Mouse (Mus musculus): ENCODE measurements at regions not wholly inside any gene's neighbourhood (a gene's known extent, or its start where the extent isn't known, plus 50 kb on each side); places are given as distances from the start of the nearest gene placed in this dataset.
"Not testable (repeated sequence)": the region's sequence is repeated elsewhere in the genome, so short reads cannot be mapped to it uniquely, and the experiment has no call there.

GRCm38 (mm10) chr12:10554701-10555100 lies 164.1 kb downstream of the Rdh14 start:
- H3K4me2 ChIP-seq; H3K4me1 ChIP-seq (ENCODE audit: control insufficient read depth, insufficient read depth, low read length); H3K9ac ChIP-seq (ENCODE audit: low read length); H3K27ac ChIP-seq (ENCODE audit: low read depth, low read length); H3K9me3 ChIP-seq (ENCODE audit: control insufficient read depth, low read length); H3K4me3 ChIP-seq (ENCODE audit: low read depth, low read length); ATAC-seq (ENCODE audit: low FRiP score); DNase-seq (ENCODE audit: low spot score, missing footprints); H3K27me3 ChIP-seq (ENCODE audit: control insufficient read depth, insufficient read depth, low read length); H3K36me3 ChIP-seq (ENCODE audit: control insufficient read depth, insufficient read depth, low read length): not testable (repeated sequence)
- 74% methylated on average over 1 of the region's 1 CpGs for WGBS

- Histone ChIP-seq H3K36me3 (ENCODE audit: control insufficient read depth, insufficient read depth, low read length) (no peaks in the 10 kb centered on the region), H3K4me1 (ENCODE audit: control insufficient read depth, insufficient read depth, low read length) (no peaks in the 10 kb centered on the region), H3K4me3 (ENCODE audit: low read depth, low read length) (no peak overlapping the region), H3K27me3 (ENCODE audit: control insufficient read depth, insufficient read depth, low read length) (no peaks in the 10 kb centered on the region), H3K9ac (ENCODE audit: low read length) (no peak overlapping the region), H3K4me2 (no peak overlapping the region), H3K27ac (ENCODE audit: low read depth, low read length) (no peak overlapping the region), H3K9me3 (ENCODE audit: control insufficient read depth, low read length) (no peaks in the 10 kb centered on the region)
- 66% methylated on average over 1 of the region's 1 CpGs for WGBS
- DNase-seq (ENCODE audit: low spot score, missing footprints) = no peak
- ATAC-seq (ENCODE audit: low FRiP score) = no peak
Measured at GRCm38 (mm10) chr12:10562966-10563365, 172.4 kb downstream of the Rdh14 start.

DNA sequence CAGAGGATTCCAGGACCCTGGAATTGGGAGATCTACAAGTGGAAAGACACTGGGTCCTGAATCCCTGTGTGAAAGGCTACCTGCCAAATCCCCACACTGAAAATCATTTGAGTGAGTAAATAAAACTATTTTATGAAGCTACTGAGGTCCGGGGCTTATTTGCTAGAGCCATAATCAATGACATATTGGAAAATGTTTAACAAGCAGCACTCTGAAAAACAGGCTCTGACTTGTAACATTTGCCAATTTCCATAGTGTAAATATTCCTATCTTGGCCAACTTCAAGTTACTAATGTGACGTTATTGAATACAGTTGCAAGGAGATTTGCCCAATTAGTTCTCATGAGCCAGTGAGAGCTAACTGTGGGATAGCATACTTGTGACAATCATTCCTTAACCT lies 177.3 kb downstream of the Rdh14 start:
- Histone ChIP-seq H3K9ac (ENCODE audit: low read length) (no peak overlapping the region), H3K27me3 (ENCODE audit: control insufficient read depth, insufficient read depth, low read length) (no peaks in the 10 kb centered on the region), H3K4me3 (ENCODE audit: low read depth, low read length) (no peak overlapping the region), H3K36me3 (ENCODE audit: control insufficient read depth, insufficient read depth, low read length) (no peaks in the 10 kb centered on the region), H3K9me3 (ENCODE audit: control insufficient read depth, low read length) (no peaks in the 10 kb centered on the region), H3K4me2 (no peak overlapping the region), H3K27ac (ENCODE audit: low read depth, low read length) (no peak overlapping the region), H3K4me1 (ENCODE audit: control insufficient read depth, insufficient read depth, low read length) (no peaks in the 10 kb centered on the region)
- DNase-seq (ENCODE audit: low spot score, missing footprints) (no peak), ATAC-seq (ENCODE audit: low FRiP score) (no peak)
- 93% methylated on average over 2 of the region's 2 CpGs for WGBS

DNA sequence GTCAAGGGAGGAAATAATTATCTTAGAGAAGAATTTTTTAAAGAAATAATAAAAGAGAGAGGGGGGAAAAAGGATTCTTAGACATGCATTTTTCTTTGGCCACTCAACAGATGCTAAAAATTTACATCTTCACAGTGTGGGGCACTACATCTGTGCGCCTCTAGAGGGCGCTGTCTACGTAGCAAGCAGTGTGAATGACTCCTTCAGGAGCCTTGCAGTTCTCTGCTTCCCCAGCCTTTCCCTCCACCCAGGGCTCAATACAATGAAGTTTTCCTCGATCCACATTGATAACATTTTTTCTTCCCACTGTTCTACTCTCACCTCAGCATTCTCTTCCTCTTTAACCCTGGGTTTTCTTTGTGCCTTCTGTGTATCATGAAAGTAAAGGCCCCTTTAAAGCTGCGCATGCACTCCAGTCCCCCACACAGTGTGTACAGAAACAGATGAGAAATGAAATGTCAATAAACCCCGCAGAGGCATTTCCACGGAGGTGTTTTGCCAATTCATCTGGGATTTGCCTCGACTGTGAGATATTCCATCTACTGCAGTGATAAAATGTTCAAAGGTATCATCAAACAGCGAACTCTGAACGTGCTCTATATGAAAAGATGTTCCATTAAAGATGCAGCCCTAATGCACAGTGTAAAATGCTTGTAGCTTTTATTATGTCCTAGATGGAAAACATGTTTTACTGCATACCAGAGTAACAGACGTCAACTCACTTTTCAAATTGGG lies 181.2 kb downstream of the Rdh14 start:
- H3K4me3 ChIP-seq (ENCODE audit: low read depth, low read length) = no peak overlapping the region
- 62% methylated on average over 11 of the region's 11 CpGs for WGBS
- no peak overlapping the region for H3K4me2 ChIP-seq
- no peak for ATAC-seq (ENCODE audit: low FRiP score)
- H3K9me3 ChIP-seq (ENCODE audit: control insufficient read depth, low read length) = no peaks in the 10 kb centered on the region
- H3K4me1 ChIP-seq (ENCODE audit: control insufficient read depth, insufficient read depth, low read length) = no peaks in the 10 kb centered on the region
- H3K27me3 ChIP-seq (ENCODE audit: control insufficient read depth, insufficient read depth, low read length) = no peaks in the 10 kb centered on the region
- H3K36me3 ChIP-seq (ENCODE audit: control insufficient read depth, insufficient read depth, low read length) = no peaks in the 10 kb centered on the region
- no peak overlapping the region for H3K27ac ChIP-seq (ENCODE audit: low read depth, low read length)
- no peak for DNase-seq (ENCODE audit: low spot score, missing footprints)
- no peak overlapping the region for H3K9ac ChIP-seq (ENCODE audit: low read length)

DNA sequence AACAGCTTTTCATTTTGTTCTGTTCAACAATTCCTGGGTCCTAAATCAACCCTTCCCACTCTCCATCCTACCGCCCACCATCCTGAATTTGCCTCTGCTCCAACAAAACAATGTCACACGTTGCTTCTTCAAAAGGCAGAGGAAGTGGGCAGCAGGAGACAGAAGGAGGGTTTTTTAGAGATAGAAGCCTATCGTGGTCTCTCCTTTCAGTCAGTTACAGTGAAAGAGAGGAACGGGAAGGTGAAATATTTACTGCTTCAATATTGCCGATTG lies 181.7 kb downstream of the Rdh14 start:
- 71% methylated on average over 5 of the region's 5 CpGs for WGBS
- ATAC-seq (ENCODE audit: low FRiP score) (no peak), DNase-seq (ENCODE audit: low spot score, missing footprints) (no peak)
- H3K27ac ChIP-seq (ENCODE audit: low read depth, low read length) = no peak overlapping the region
- H3K36me3 ChIP-seq (ENCODE audit: control insufficient read depth, insufficient read depth, low read length) = no peaks in the 10 kb centered on the region
- no peaks in the 10 kb centered on the region for H3K9me3 ChIP-seq (ENCODE audit: control insufficient read depth, low read length)
- H3K9ac ChIP-seq (ENCODE audit: low read length) = no peak overlapping the region
- no peaks in the 10 kb centered on the region for H3K27me3 ChIP-seq (ENCODE audit: control insufficient read depth, insufficient read depth, low read length)
- H3K4me2 ChIP-seq = no peak overlapping the region
- H3K4me1 ChIP-seq (ENCODE audit: control insufficient read depth, insufficient read depth, low read length) = no peaks in the 10 kb centered on the region
- no peak overlapping the region for H3K4me3 ChIP-seq (ENCODE audit: low read depth, low read length)

DNA sequence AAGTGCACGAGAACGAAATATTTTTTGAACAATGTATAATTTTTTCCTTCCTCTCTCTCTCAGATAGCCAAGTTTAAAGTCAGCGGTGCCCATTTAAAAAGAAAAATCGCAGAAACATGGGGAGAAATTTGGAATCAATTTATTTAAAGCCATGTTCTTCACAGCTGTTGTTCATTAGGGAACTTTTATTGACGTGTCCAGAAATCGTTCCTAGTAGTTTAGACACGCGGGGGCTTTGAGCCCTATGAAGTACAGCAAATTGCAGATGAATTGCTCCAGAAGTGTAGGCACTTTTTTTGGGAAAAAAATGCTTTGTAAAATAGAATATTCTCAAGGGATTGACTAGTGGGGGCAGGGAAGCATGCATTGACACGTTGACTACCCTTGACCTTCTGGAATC lies 182.8 kb downstream of the Rdh14 start:
- ATAC-seq (ENCODE audit: low FRiP score) (no peak), DNase-seq (ENCODE audit: low spot score, missing footprints) (no peak)
- H3K9ac ChIP-seq (ENCODE audit: low read length) = no peak overlapping the region
- H3K36me3 ChIP-seq (ENCODE audit: control insufficient read depth, insufficient read depth, low read length) = no peaks in the 10 kb centered on the region
- H3K27ac ChIP-seq (ENCODE audit: low read depth, low read length) = no peak overlapping the region
- no peak overlapping the region for H3K4me3 ChIP-seq (ENCODE audit: low read depth, low read length)
- H3K9me3 ChIP-seq (ENCODE audit: control insufficient read depth, low read length) = no peaks in the 10 kb centered on the region
- H3K4me1 ChIP-seq (ENCODE audit: control insufficient read depth, insufficient read depth, low read length) = no peaks in the 10 kb centered on the region
- H3K27me3 ChIP-seq (ENCODE audit: control insufficient read depth, insufficient read depth, low read length) = no peaks in the 10 kb centered on the region
- 81% methylated on average over 9 of the region's 9 CpGs for WGBS
- H3K4me2 ChIP-seq = no peak overlapping the region

DNA sequence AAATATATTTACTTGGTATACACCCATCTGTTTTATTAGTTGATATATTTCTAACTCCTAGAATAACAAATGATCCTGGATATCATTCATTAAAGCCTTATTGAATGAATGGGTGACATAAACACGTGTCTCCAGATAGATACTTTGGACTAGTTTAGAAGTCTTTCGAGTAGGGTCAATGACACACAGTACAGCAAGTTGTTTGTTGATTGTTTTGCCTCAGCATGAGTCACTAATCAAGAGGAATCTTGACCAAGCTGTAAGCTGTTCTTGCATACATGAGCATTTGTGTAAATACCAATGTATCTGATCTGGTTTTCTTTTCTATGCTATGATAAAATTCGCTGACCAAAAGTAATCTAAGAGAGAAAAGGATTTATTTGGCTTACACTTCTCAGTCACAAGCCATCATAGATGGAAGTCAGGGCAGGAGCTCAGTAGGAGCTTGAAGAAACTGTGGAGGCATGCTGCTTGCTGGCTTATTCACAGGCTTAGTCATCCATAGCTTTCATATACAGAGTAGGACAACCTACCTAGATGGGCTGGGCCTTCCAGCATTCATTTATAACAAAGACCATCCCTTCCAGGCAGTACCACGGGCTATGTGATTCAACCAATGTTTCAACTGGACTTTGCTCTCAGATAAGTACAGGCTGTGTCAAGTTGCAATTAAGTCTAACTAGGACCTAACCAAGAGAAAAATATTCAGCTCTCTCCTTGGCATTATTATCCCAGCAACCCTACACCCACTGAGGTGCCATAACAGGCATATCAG lies 192.5 kb downstream of the Rdh14 start:
- ATAC-seq (ENCODE audit: low FRiP score) = no peak
- Histone ChIP-seq H3K27ac (ENCODE audit: low read depth, low read length) (no peak overlapping the region), H3K9ac (ENCODE audit: low read length) (no peak overlapping the region), H3K4me2 (no peak overlapping the region), H3K36me3 (ENCODE audit: control insufficient read depth, insufficient read depth, low read length) (no peaks in the 10 kb centered on the region), H3K4me1 (ENCODE audit: control insufficient read depth, insufficient read depth, low read length) (no peaks in the 10 kb centered on the region), H3K9me3 (ENCODE audit: control insufficient read depth, low read length) (no peaks in the 10 kb centered on the region), H3K27me3 (ENCODE audit: control insufficient read depth, insufficient read depth, low read length) (no peaks in the 10 kb centered on the region), H3K4me3 (ENCODE audit: low read depth, low read length) (no peak overlapping the region)
- no peak for DNase-seq (ENCODE audit: low spot score, missing footprints)
- WGBS = 78% methylated on average over 4 of the region's 4 CpGs

- no peak for ATAC-seq (ENCODE audit: low FRiP score)
- Histone ChIP-seq H3K27ac (ENCODE audit: low read depth, low read length) (no peak overlapping the region), H3K4me3 (ENCODE audit: low read depth, low read length) (no peak overlapping the region), H3K4me2 (no peak overlapping the region), H3K9me3 (ENCODE audit: control insufficient read depth, low read length) (no peaks in the 10 kb centered on the region), H3K4me1 (ENCODE audit: control insufficient read depth, insufficient read depth, low read length) (no peaks in the 10 kb centered on the region), H3K36me3 (ENCODE audit: control insufficient read depth, insufficient read depth, low read length) (no peaks in the 10 kb centered on the region), H3K9ac (ENCODE audit: low read length) (no peak overlapping the region), H3K27me3 (ENCODE audit: control insufficient read depth, insufficient read depth, low read length) (no peaks in the 10 kb centered on the region)
- no peak for DNase-seq (ENCODE audit: low spot score, missing footprints)
- WGBS = 73% methylated on average over 7 of the region's 7 CpGs
Measured at GRCm38 (mm10) chr12:10584026-10584425, 193.5 kb downstream of the Rdh14 start.

- H3K27ac ChIP-seq (ENCODE audit: low read depth, low read length) = no peak overlapping the region
- ATAC-seq (ENCODE audit: low FRiP score) = peak; percentile 85
- no peak overlapping the region for H3K4me2 ChIP-seq
- H3K36me3 ChIP-seq (ENCODE audit: control insufficient read depth, insufficient read depth, low read length) = no peaks in the 10 kb centered on the region
- no peak overlapping the region for H3K9ac ChIP-seq (ENCODE audit: low read length)
- H3K4me1 ChIP-seq (ENCODE audit: control insufficient read depth, insufficient read depth, low read length) = no peaks in the 10 kb centered on the region
- no peaks in the 10 kb centered on the region for H3K27me3 ChIP-seq (ENCODE audit: control insufficient read depth, insufficient read depth, low read length)
- no peak overlapping the region for H3K4me3 ChIP-seq (ENCODE audit: low read depth, low read length)
- peak; percentile 97 for DNase-seq (ENCODE audit: low spot score, missing footprints)
- WGBS = 40% methylated on average over 8 of the region's 8 CpGs
- H3K9me3 ChIP-seq (ENCODE audit: control insufficient read depth, low read length) = no peaks in the 10 kb centered on the region
Measured at GRCm38 (mm10) chr12:10589537-10589936, 199.0 kb downstream of the Rdh14 start.
